20 mouse cellular contexts compared by ENCODE assay signal in the genomic region with DNA sequence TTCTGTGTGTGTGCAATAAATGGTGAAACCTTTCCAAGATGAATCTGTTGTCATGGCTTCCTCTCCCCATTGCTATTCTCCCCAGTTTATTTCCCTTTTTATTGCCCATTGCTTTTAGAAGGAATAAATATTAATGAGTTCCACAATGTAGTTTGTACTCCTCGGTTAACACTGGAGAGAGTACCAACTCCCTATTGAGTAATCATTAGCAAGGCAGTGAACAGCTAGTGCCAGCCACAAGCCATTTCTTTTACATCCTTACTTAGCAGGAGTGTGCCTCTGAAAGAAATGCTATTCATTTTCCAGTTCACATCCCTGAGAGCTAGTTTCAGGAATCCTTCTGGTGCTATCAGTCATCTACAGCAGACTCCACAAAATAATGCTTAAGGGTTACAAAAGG.
DNase-seq lines count a peak whose midpoint lies in the region; ATAC-seq and TF ChIP-seq lines count a peak whose summit lies in the region.
"Had no signal": no experiment of that assay in that cellular context is flagged by ENCODE, and none has a peak within 500 bp of the region (broad histone marks: within the 10 kb centered on the region; RNA-seq: fewer than 3 reads in every experiment).

No protein-coding gene starts in this region.

- H3K4me3 ChIP-seq in kidney, embryonic 15.5 days (replicated peaks): no peak overlapping the region
- H3K4me3 ChIP-seq in hindbrain, embryonic 14.5 days (replicated peaks; ENCODE audit: low read length): no peak overlapping the region
- no peak overlapping the region for H3K4me3 ChIP-seq in midbrain, embryonic 16.5 days (ENCODE audit: low read depth, low read length)
- H3K4me3 ChIP-seq: forebrain, embryonic 10.5 days; heart, adult 2 months; limb, embryonic 12.5 days had no signal

- TF ChIP-seq CTCF in brain, embryonic 14.5 days (IDR thresholded peaks at IDR 0.05; ENCODE audit: borderline replicate concordance, extremely low read depth, insufficient read depth, insufficient read length): no peak

- no peak overlapping the region for H3K9ac ChIP-seq in kidney, embryonic 15.5 days
- no peak overlapping the region for H3K9ac ChIP-seq in hindbrain, embryonic 14.5 days
- H3K9ac ChIP-seq in midbrain, embryonic 16.5 days (ENCODE audit: low read depth, low read length): no peak overlapping the region
- H3K9ac ChIP-seq: forebrain, postnatal 0 days; limb, embryonic 12.5 days; liver, postnatal 0 days had no signal

- DNase-seq in kidney, adult 11 months: no peak
- peak; percentile 54 for DNase-seq in brain, embryonic 14.5 days (ENCODE audit: low read depth)
- DNase-seq in hindbrain, embryonic 14.5 days (ENCODE audit: low spot score): no peak
- no peak for DNase-seq in left cerebral cortex, postnatal 36 days (ENCODE audit: low spot score in 2 of 2)
- DNase-seq in adrenal gland, postnatal 4 days (ENCODE audit: low spot score in 2 of 2): no peak
- DNase-seq: adrenal gland, postnatal 36 days; cerebellum, adult 11-12 months; cerebellum, postnatal 10 days; forebrain, postnatal 0 days; gastrocnemius, postnatal 25 days; heart, adult 2 months; liver, postnatal 0 days; lung, postnatal 10 days had no signal

- peak; percentile 67; the same call in 1 of the 2 replicates for ATAC-seq in kidney, embryonic 15.5 days (replicated peaks; ENCODE audit: low FRiP score)
- peak; percentile 88 for ATAC-seq in hindbrain, embryonic 14.5 days (ENCODE audit: low FRiP score)
- ATAC-seq in midbrain, embryonic 16.5 days: peak; percentile 60; the same call in 1 of the 2 replicates
- ATAC-seq in frontal cortex, adult (ENCODE audit: low TSS enrichment): no peak
- ATAC-seq: forebrain, postnatal 0 days; inflammation-experienced regulatory T-cells, adult 6 months; liver, postnatal 0 days had no signal

- no peak overlapping the region for H3K27ac ChIP-seq in kidney, embryonic 15.5 days
- H3K27ac ChIP-seq in hindbrain, embryonic 14.5 days: peak overlapping the region; percentile 60
- peak overlapping the region; percentile 53; the same call in 1 of the 2 replicates for H3K27ac ChIP-seq in midbrain, embryonic 16.5 days (ENCODE audit: low read length)
- H3K27ac ChIP-seq: forebrain, embryonic 10.5 days; heart, adult 2 months; limb, embryonic 12.5 days had no signal

- H3K4me1 ChIP-seq in kidney, embryonic 15.5 days: no peaks in the 10 kb centered on the region
- H3K4me1 ChIP-seq in hindbrain, embryonic 14.5 days (replicated peaks; ENCODE audit: control insufficient read depth, insufficient read depth, low read length): no peaks in the 10 kb centered on the region; the same call in 1 of the 2 replicates
- peaks cover 3% of the 10 kb centered on the region; the same call in 1 of the 2 replicates for H3K4me1 ChIP-seq in midbrain, embryonic 16.5 days (ENCODE audit: control insufficient read depth, insufficient read depth, low read length)
- H3K4me1 ChIP-seq: forebrain, embryonic 10.5 days; limb, embryonic 12.5 days had no signal

- H3K4me2 ChIP-seq in kidney, embryonic 15.5 days: no peak overlapping the region
- H3K4me2 ChIP-seq in hindbrain, embryonic 14.5 days (replicated peaks): no peak overlapping the region
- H3K4me2 ChIP-seq in midbrain, embryonic 16.5 days (ENCODE audit: low read length): no peak overlapping the region
- H3K4me2 ChIP-seq: limb, embryonic 12.5 days; liver, embryonic 11.5 days had no signal

- no peak for TF ChIP-seq POLR2A in brain, embryonic 14.5 days (IDR thresholded peaks at IDR 0.05; ENCODE audit: borderline replicate concordance, extremely low read depth, insufficient read depth, insufficient read length, poor library complexity, severe bottlenecking)

- no peaks in the 10 kb centered on the region for H3K9me3 ChIP-seq in kidney, embryonic 15.5 days (replicated peaks)
- no peaks in the 10 kb centered on the region for H3K9me3 ChIP-seq in hindbrain, embryonic 14.5 days (ENCODE audit: control insufficient read depth, low read length)
- no peaks in the 10 kb centered on the region for H3K9me3 ChIP-seq in midbrain, embryonic 16.5 days (replicated peaks; ENCODE audit: control insufficient read depth, low read length, poor library complexity, severe bottlenecking)
- H3K9me3 ChIP-seq: forebrain, embryonic 10.5 days; limb, embryonic 12.5 days had no signal

- H3K36me3 ChIP-seq in kidney, embryonic 15.5 days: no peaks in the 10 kb centered on the region
- no peaks in the 10 kb centered on the region for H3K36me3 ChIP-seq in hindbrain, embryonic 14.5 days (replicated peaks; ENCODE audit: control insufficient read depth, insufficient read depth)
- no peaks in the 10 kb centered on the region for H3K36me3 ChIP-seq in midbrain, embryonic 16.5 days (ENCODE audit: control insufficient read depth, insufficient read depth, low read length)
- H3K36me3 ChIP-seq: forebrain, embryonic 10.5 days; limb, embryonic 12.5 days had no signal

- H3K27me3 ChIP-seq in kidney, embryonic 15.5 days: no peaks in the 10 kb centered on the region
- H3K27me3 ChIP-seq in hindbrain, embryonic 14.5 days (ENCODE audit: control insufficient read depth, insufficient read depth, low read length): no peaks in the 10 kb centered on the region
- H3K27me3 ChIP-seq in midbrain, embryonic 16.5 days (ENCODE audit: control insufficient read depth, insufficient read depth, low read depth, low read length): no peaks in the 10 kb centered on the region
- H3K27me3 ChIP-seq: limb, embryonic 12.5 days had no signal

- 61% methylated on average over 1 of the region's 1 CpGs for WGBS in kidney, embryonic 15.5 days
- WGBS in hindbrain, embryonic 14.5 days: 17% methylated on average over 1 of the region's 1 CpGs
- 22% methylated on average over 1 of the region's 1 CpGs for WGBS in midbrain, embryonic 16.5 days

- intact Hi-C loops in left cerebral cortex, postnatal 36 days (cut with DNase I): no loop called here
